Mouse (Mus musculus) megakaryocyte, embryonic 14.5 days (primary cell): ENCODE measurements around the gene Sycp1. TPM values are rescaled to one million over a fixed set of nuclear protein-coding genes. Genes with fewer than 3 reads are reported as not detected.

Experiments used
- H3K27me3 ChIP-seq: replicated peaks from 2 replicates; pipeline ENCODE3; 2012; ENCODE audit warnings: inconsistent platforms
- H3K36me3 ChIP-seq: replicated peaks from 2 replicates; pipeline ENCODE3; 2012; ENCODE audit warnings: low read length, inconsistent platforms, mixed read lengths
- H3K4me1 ChIP-seq: 2 replicates; pipeline ENCODE4 v1.6.1; 2012; ENCODE audit warnings: inconsistent platforms
- H3K4me3 ChIP-seq: replicated peaks from 2 replicates; pipeline ENCODE3; 2012; ENCODE audit warnings: moderate library complexity, mild to moderate bottlenecking, inconsistent platforms
- H3K9me3 ChIP-seq: 2 replicates; pipeline ENCODE4 v1.6.1; 2012; ENCODE audit warnings: inconsistent platforms
- FLI1 ChIP-seq: IDR thresholded peaks from 2 replicates; pipeline ENCODE4 v1.6.1; 2012; ENCODE audit warnings: low read length, inconsistent platforms, mixed read lengths
- GATA1 ChIP-seq: IDR thresholded peaks from 3 replicates; pipeline ENCODE4 v1.6.1; 2012; ENCODE audit warnings: mixed read lengths, low read length, inconsistent platforms, borderline replicate concordance
- polyA plus RNA-seq: library from polyadenylated mRNA; stranded (reverse); fragments of >175 nt; gene quantifications from 2 replicates; pipeline ENCODE4 v1.2.3, GENCODE M21; 2012; ENCODE audit warnings: low replicate concordance; ENCODE audit not compliant: insufficient read depth

Gene Sycp1
- polyA plus RNA-seq, 1 experiment: not detected

DNA sequence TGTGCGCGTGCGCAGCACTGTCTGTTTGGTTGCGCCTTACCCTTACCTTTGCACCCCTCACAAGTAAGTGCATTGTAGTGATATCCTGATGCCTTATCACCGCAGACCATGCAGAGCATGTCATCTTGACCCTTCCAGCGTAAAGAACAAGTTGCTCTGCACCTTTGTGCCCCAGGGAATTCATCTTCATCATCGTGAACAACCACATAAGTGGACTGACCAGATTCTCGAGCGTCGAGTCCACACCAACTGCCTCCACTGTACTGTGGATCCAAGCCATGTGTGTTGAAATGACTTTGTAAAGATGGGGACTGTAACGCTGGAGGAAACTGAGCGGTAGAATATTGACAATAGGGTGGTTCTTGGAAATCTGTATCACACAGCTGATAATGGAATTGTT is 18.6 kb upstream of the Sycp1 start:
- TF ChIP-seq GATA1 (no peak), FLI1 (no peak)
- Histone ChIP-seq H3K9me3 (no peaks in the 10 kb centered on the region), H3K27me3 (peaks cover 2% of the 10 kb centered on the region), H3K4me3 (no peak overlapping the region), H3K36me3 (no peaks in the 10 kb centered on the region), H3K4me1 (no peaks in the 10 kb centered on the region)

DNA sequence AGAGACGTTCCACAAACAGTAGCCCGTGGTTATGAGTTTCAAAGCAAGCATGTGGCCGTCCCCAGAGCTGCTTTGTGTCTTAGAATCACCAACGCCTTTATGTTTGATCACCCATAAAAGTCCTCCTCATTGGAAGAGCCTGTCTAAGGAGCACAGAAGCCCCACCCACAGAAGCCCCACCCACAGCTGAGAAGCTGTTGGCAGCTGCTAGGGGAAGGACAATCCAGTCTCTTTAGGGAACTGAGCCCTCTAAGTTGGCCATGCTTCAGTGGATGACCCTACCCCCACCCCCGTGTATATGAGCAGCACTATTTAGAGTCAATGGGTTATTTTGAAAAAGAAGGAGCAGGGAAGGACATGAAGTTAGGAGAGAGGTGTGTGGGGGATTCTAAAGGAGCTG is 11.0 kb upstream of the Sycp1 start:
- no peaks in the 10 kb centered on the region for H3K9me3 ChIP-seq
- no peaks in the 10 kb centered on the region for H3K4me1 ChIP-seq
- no peak for TF ChIP-seq GATA1
- no peak for TF ChIP-seq FLI1
- H3K27me3 ChIP-seq: no peaks in the 10 kb centered on the region
- no peak overlapping the region for H3K4me3 ChIP-seq
- no peaks in the 10 kb centered on the region for H3K36me3 ChIP-seq

DNA sequence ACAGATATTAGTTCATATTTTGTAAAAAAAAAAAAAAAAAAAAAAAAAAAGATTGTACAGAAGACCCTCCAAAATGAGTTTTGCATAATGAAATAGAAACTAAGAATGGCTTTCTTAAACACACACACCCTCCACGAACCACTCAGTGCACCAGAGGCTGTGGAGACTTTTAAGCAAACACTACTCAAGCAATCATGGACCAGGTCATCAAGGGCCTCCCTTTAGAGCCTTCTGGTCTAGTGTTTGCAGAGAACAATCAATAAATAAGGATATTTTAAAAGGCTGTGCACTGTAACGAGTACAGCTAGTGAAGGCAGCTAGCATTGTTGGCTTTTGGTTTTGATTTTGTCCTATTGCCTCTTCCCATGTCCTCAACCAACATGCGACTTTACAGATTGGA is 10.4 kb upstream of the Sycp1 start:
- Histone ChIP-seq H3K27me3 (no peaks in the 10 kb centered on the region), H3K36me3 (no peaks in the 10 kb centered on the region), H3K9me3 (no peaks in the 10 kb centered on the region), H3K4me3 (no peak overlapping the region), H3K4me1 (no peaks in the 10 kb centered on the region)
- TF ChIP-seq GATA1: no peak
- no peak for TF ChIP-seq FLI1

DNA sequence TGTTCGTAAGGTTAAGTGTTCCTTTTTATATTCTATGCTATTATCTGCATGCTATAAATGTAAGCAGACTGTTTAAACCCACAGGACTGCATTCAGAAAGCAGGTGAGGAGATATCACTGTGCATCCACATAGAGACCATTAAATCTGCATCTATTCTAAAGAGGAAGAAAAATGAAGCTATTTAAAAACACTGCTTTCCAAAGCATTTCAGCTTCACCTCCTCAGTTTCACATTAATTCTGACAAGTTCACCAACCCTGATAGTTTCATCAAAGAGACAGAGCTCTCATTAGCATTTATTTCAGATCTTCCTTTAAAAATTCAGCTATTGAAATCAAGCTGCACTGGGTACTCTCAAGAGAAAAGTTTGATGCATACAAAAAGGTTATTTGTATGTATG is 2.2 kb upstream of the Sycp1 start:
- Histone ChIP-seq H3K4me3 (no peak overlapping the region), H3K27me3 (no peaks in the 10 kb centered on the region), H3K9me3 (peaks cover 12% of the 10 kb centered on the region), H3K36me3 (no peaks in the 10 kb centered on the region), H3K4me1 (no peaks in the 10 kb centered on the region)
- TF ChIP-seq GATA1: no peak
- TF ChIP-seq FLI1: no peak

DNA sequence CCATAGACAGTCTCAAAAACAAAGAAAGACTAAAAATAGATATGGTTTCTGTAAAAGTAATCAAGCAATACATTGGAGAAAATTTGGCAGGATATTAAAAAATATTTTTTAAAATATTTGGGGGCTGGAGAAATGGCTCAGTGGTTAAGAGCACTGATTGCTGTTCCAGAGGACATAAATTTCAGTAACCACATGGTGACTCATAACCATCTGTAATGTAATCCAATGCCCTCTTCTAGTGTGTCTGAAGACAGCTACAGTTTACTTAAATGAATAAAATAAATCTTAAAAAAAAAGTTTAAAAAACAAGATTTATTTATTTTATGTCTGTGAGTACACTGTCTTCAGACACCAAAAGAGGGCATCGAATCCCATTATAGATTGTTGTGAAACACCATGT is 36.8 kb downstream of the Sycp1 start:
- no peak overlapping the region for H3K4me3 ChIP-seq
- H3K36me3 ChIP-seq: no peaks in the 10 kb centered on the region
- no peaks in the 10 kb centered on the region for H3K4me1 ChIP-seq
- TF ChIP-seq GATA1 (no peak), FLI1 (no peak)
- H3K9me3 ChIP-seq: no peaks in the 10 kb centered on the region
- H3K27me3 ChIP-seq: no peaks in the 10 kb centered on the region

DNA sequence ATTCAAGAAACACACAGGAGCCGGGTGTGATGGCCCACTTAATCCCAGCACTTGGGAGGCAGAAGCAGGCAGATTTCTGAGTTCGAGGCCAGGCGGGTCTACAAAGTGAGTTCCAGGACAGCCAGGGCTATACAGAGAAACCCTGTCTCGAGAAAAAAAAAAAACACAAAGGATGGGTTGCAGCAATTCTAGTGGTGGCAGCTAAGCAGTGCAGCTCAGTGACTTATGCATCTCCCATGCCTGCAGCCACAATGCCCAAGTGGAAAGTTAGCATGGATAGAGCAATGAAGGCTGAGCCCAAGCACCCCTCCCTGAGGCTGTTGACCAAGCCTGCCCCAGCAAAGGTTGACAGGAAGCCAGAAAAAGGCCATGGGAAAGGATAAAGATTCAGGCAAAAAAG is 55.4 kb downstream of the Sycp1 start:
- Histone ChIP-seq H3K4me1 (no peaks in the 10 kb centered on the region), H3K4me3 (no peak overlapping the region), H3K36me3 (no peaks in the 10 kb centered on the region), H3K27me3 (no peaks in the 10 kb centered on the region), H3K9me3 (no peaks in the 10 kb centered on the region)
- TF ChIP-seq FLI1 (no peak), GATA1 (no peak)

DNA sequence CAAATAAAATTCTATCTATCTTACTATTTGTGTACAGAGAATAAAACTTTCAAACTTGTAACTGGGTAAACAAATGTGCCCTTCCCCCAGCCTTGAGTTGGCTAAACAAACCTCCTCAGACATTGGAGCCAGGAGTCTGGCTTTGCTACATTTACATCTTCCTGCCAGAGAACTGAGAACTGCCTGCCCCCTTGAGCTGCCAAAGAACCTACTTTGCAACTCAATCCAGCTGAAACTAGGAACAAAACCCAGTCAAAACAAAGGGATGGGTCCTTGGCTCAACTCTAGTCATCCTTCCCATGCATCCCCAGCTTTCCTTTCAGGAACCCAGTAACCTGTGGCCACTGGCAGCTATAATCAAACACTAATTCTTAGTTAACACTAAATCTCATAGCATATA is 87.2 kb downstream of the Sycp1 start:
- Histone ChIP-seq H3K4me1 (no peaks in the 10 kb centered on the region), H3K4me3 (no peak overlapping the region), H3K36me3 (no peaks in the 10 kb centered on the region), H3K27me3 (no peaks in the 10 kb centered on the region), H3K9me3 (no peaks in the 10 kb centered on the region)
- TF ChIP-seq FLI1 (no peak), GATA1 (no peak)

DNA sequence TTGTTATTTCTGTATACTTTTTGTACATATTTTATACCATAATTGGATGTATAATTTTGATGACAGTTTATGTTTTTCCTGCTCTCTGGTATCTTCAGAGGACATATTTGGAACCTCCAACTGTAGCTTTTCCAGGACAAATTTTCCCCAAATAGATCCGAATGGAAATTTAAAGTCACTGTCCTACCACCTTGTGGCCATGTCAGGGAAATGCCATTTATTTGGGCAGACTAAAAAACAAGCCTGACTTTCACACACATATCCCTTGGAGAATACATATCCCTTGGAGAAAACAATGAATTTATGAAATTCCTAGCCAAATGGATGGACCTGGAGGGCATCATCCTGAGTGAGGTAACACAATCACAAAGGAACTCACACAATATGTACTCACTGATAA is 93.5 kb downstream of the Sycp1 start:
- no peaks in the 10 kb centered on the region for H3K36me3 ChIP-seq
- TF ChIP-seq FLI1: no peak
- no peak for TF ChIP-seq GATA1
- no peaks in the 10 kb centered on the region for H3K4me1 ChIP-seq
- H3K4me3 ChIP-seq: no peak overlapping the region
- no peaks in the 10 kb centered on the region for H3K27me3 ChIP-seq
- H3K9me3 ChIP-seq: no peaks in the 10 kb centered on the region

DNA sequence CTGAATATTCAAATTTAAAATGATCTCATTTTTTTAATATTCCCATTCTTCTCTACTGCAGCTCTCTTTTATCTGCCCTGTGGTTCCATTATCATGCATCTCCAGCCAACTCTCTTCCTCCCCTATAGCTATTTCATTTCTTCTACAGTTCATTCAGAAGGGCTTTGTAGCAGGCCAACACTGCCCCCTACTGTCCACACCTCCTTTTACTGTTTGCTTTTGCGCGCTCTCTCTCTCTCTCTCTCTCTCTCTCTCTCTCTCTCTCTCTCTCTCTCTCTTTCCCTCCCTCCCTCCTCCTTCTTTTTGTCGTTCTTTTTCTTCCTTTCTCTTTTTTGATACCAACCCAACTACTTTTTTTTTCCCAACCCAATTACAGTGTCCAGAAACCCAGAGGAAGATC is 132.0 kb downstream of the Sycp1 start:
- Histone ChIP-seq H3K9me3 (peaks cover 4% of the 10 kb centered on the region), H3K4me1 (no peaks in the 10 kb centered on the region; the same call in 1 of the 2 replicates), H3K4me3 (no peak overlapping the region), H3K36me3 (no peaks in the 10 kb centered on the region), H3K27me3 (peaks cover 9% of the 10 kb centered on the region)
- TF ChIP-seq FLI1: no peak
- TF ChIP-seq GATA1: no peak

DNA sequence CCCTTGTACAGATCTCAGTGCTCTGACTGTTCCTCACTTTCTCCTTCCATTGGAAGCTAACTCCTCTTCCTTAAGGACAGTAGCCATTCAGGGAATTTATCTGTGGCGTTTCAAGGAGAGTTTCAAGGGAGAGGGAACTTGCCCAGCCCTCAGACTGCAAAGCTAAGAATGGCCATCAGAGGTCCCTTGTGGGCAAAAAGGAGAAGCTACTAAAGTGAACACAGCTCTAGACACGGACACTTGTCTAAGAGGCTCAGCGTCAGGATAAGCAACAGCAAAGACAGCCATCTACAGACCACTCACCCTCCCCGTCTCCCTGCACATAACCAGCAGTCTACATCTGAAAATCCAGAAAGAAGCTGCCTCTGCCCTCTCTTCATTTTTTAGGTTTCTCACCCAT is 148.5 kb downstream of the Sycp1 start:
- peaks cover 4% of the 10 kb centered on the region for H3K27me3 ChIP-seq
- H3K4me1 ChIP-seq: peaks cover 22% of the 10 kb centered on the region
- TF ChIP-seq FLI1 (no peak), GATA1 (no peak)
- H3K36me3 ChIP-seq: no peaks in the 10 kb centered on the region
- H3K9me3 ChIP-seq: no peaks in the 10 kb centered on the region
- no peak overlapping the region for H3K4me3 ChIP-seq

DNA sequence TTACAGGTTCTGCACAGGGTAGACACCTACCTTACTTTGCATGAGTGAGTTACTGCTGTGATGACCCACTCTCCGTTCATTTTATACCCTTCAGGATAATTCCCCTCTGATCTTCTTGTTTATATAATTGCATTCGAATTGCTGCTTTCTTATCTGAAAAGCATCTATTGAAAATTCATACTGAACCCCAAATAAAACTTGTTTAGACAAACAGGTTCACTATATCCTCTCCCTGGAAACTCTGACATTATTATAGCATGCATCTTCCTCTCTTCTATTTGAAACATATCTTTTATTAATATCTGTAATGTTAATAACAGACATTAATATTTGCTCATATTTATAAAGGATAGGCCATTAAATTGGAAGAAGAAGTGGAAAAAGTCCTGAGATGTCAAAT is 153.3 kb downstream of the Sycp1 start, which contains the start of gene Tshb:
Gene Tshb, minus strand, starts transcription at position 101 of the 400 bp plus-strand sequence.
- H3K4me3 ChIP-seq: no peak within 1 kb of the TSS
- H3K9me3 ChIP-seq: no peaks in the 10 kb centered on the region
- no peak for TF ChIP-seq GATA1
- no peak for TF ChIP-seq FLI1
- H3K36me3 ChIP-seq: no peaks in the 10 kb centered on the region
- peaks cover 2% of the 10 kb centered on the region for H3K27me3 ChIP-seq
- H3K4me1 ChIP-seq: peaks cover 22% of the 10 kb centered on the region

DNA sequence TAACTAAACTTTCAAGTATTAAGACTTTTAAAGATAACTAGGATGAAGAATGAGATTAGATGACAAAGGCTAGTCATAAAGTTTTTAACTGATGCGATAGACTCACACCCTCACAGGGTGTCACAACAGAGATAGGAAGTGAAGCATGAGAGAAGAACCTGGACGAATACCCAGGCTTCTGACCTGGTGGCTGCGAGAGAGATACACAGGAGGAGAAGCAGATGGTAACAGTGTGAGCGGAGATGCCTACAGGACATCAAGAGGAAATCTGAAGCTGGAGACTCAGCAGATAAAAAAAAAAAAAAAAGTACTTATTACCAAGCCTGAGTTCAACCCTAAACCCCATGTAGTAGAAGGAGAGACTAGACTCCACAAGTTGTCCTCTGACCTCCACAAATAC is 162.9 kb downstream of the Sycp1 start:
- Histone ChIP-seq H3K4me1 (peaks cover 19% of the 10 kb centered on the region; the same call in 1 of the 2 replicates), H3K9me3 (no peaks in the 10 kb centered on the region), H3K4me3 (no peak overlapping the region), H3K36me3 (peaks cover 29% of the 10 kb centered on the region), H3K27me3 (peaks cover 6% of the 10 kb centered on the region)
- no peak for TF ChIP-seq FLI1

Other genes starting within 250 kb of the Sycp1 start
- gene Tspan2, start 201.6 kb downstream of the Sycp1 start, polyA plus RNA-seq: 0.21 TPM in 1 of 2 replicates, not detected in the other
- not detected in 2 replicates for gene Tshb, start 153.4 kb downstream of the Sycp1 start, polyA plus RNA-seq
- not detected in 2 replicates for gene Nr1h5, start 28.0 kb upstream of the Sycp1 start, polyA plus RNA-seq
- 0.36 and 2.5 TPM in 2 replicates for gene Sike1, start 59.6 kb upstream of the Sycp1 start, polyA plus RNA-seq
- 1.1 and 6.2 TPM in 2 replicates for gene Csde1, start 84.3 kb upstream of the Sycp1 start, polyA plus RNA-seq
- gene Nras, start 122.2 kb upstream of the Sycp1 start, polyA plus RNA-seq: 1.3 and 2.9 TPM in 2 replicates
- not detected in 2 replicates for gene Ampd1, start 137.9 kb upstream of the Sycp1 start, polyA plus RNA-seq
- gene Dennd2c, start 166.5 kb upstream of the Sycp1 start, polyA plus RNA-seq: 0.89 and 1.9 TPM in 2 replicates
- 20.7 and 101 TPM in 2 replicates for gene Bcas2, start 235.6 kb upstream of the Sycp1 start, polyA plus RNA-seq